Mouse (Mus musculus) retina, embryonic 14.5 days (tissue): ENCODE results near the gene Tlcd1.

Experiments
- DNase-seq: peaks from one replicate; pipeline ENCODE4 v3.0.0-alpha.2; 2015; ENCODE audit warnings: low spot score

The Tlcd1 gene

DNA sequence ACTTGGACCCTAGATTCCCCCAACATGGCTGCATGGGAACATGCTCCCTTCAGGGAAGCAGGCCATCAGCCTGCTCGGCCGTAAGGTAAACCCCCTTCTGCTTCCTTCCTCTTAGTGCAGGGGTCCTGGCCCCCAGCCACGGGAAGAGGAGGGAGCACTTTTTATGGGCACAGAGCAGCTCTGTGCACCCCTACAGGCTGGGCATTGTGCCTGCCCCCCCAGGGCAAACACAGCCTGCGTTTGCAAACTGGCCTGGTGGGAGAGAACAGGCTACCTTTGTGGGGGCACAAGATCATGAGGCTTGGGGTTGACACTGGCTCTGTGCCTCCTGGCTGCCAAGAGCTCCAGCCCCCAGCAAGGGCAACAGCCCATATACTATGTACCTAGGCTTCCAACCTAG, 14.5 kb upstream of the Tlcd1 start:
- no peak for DNase-seq

DNA sequence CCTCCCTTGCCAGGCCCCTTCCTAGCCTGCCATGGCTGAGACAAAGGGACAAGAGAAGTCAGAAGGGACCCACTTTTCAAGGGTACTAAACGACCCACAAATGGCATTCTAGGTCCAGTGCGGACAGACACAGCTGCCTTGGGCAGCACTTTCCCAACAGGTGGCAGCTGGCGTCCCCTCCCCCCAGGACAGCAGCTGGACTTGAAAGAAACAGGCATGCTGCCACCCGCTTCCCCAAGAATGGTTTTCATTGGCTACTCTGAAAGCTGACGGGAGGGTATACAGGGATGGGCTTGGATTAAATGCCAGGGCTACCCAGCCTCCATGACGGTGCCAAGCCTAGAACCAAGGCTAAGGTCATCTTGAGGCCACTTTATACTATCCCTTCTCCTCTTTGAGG, 14.0 kb upstream of the Tlcd1 start:
- DNase-seq, result no peak

- DNase-seq, result no peak
Measured at GRCm38 (mm10) chr11:78163045-78163444, 13.5 kb upstream of the Tlcd1 start.

DNA sequence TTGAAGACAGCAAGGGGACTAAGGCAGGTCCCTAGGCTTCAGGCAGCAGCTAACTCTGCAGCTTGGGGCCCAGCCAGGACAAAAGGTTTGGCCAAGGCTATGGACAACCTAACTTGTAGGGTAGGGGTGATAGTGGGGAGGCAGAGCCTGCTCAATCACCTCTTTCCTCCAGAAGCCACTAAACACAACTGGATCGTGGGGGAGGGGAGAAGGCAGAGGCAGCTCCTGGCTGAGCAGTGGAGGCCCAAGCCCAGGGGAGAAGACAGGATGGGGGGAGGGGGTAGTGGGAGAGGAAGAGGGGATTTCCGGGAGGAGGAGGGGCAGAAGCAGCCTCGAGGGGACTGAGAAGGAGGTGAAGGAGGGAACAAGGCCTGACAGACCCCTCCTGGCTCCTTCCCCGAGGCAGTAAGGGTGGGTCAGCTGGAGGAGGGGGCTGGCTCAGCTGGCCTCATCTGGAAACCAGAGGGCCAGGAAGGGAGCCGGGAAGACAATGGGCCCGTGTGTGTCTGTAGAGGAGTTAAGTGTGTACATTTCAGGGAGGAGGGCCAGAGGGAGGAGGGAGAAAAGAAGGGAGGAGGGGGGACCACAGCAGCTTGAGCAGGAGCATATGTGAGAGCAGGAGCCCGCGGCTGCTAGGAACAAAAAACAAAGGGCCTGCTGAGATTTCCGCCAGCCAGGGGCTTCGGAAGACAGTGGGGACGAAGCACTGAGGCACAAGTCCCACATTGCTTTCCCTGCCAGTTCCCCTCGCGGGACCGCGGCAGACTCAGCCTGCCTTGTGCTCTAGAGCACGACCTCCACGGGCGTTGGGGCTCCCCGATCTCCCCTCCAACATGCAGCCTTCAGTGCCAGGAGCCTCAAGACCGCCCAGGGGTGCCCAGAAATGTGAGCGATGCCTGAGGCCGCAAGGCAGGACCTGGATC, 12.6 kb upstream of the Tlcd1 start:
- peak; percentile 82 for DNase-seq

DNA sequence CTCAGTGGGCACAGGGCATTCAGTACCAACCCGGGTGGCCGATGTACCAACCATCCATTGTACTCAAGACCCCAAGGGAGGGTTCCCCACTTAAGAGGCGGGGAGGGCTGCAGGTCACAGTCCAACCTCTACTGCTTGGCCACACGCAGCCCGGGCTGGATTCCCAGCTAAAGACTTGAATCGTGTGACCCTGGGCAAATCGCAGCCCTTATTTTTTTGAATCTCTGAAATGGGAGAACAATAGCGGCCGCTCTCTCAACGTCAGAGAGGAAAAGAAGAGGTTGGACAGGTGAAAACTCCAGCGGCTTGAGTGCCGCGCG, 11.9 kb upstream of the Tlcd1 start:
- DNase-seq, result no peak

- peak; percentile 92 for DNase-seq
Measured at GRCm38 (mm10) chr11:78164924-78165760, 11.4 kb upstream of the Tlcd1 start, which contains the start of gene Traf4. TSS of gene Traf4 (minus strand) at chr11:78165589.

GRCm38 (mm10) chr11:78165761-78166109, 10.8 kb upstream of the Tlcd1 start:
- no peak for DNase-seq

- DNase-seq, result no peak
Measured at GRCm38 (mm10) chr11:78166161-78166560, 10.3 kb upstream of the Tlcd1 start.

DNA sequence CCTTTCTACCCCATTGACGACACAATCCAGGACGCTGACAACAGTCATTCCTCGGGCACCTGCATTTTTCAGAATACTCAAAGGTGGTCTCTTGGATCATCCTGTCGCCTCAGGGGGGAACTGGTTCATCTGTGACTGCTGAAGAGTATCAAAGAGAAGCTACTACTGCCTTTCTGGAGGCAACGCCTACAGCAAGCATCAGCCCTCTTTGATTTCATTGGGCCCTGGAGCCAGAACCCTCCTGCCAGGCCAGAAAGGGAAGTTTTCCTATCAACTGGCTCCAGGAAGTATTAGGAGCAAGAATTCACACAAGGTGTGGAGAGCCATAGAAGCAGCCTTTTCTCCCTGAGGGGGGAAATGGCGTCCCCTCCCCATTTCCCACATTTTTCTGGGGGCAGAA, 9.9 kb upstream of the Tlcd1 start:
- DNase-seq, result no peak

DNA sequence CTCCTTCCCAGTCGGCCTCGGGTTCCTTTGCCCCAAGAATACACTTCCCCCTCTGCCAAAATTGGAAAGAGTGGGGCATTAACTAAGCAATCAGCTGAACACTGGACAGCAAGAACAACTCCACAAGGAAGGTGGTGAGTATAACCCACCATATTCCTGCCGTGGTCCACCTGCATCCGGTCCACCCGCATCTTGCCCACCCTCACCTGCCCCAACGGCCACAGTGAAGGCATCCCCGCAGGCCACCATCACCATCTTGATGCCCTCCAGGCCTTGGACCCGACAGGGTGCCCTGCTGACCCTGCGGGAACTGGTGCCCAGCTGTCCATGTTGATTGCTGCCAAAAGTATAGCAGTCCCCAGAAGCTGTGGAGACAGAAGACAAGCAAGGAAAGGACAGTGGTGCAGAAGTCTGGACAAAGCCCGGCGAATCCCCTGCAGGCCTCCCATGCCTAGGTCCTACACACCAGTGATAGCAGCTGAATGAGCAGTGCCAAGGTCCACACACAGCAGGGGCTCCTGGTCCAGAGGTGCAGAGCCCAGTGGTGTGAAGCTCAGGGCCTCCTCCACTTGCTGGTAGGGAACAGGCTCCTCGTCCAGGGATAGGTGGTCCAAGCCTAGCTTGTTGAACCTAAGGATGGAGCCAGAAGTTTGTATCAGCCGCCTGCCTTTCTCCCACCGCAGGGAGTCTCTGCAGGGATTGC, 9.1 kb upstream of the Tlcd1 start:
- no peak for DNase-seq

- DNase-seq, result no peak
Measured at GRCm38 (mm10) chr11:78168541-78169468, 7.7 kb upstream of the Tlcd1 start.

GRCm38 (mm10) chr11:78170306-78170705, 6.2 kb upstream of the Tlcd1 start:
- DNase-seq, result no peak

GRCm38 (mm10) chr11:78171328-78171727, 5.2 kb upstream of the Tlcd1 start:
- DNase-seq, result no peak

GRCm38 (mm10) chr11:78172034-78172747, 4.3 kb upstream of the Tlcd1 start:
- peak; percentile 45 for DNase-seq

- DNase-seq, result no peak
Measured at GRCm38 (mm10) chr11:78172748-78173383, 3.6 kb upstream of the Tlcd1 start.

DNA sequence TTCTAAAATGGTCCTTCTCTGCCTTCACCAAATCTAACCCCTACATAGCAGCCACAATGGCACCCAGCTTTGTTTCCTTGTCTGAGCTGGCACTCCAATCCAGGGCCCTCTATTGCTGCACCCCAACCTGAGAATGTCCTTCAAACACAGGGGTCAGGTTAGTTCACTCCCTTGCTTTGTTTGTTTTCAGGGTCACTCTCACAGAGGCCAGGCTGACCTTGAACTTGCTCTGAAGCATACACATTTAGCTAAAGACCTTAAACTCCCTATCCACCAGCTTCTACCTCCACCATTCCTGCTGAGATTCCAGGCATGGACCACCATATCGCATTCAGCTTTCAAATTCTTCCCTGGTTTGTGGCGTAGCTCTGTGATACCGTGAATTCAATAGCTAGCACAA, 2.0 kb upstream of the Tlcd1 start:
- no peak for DNase-seq

DNA sequence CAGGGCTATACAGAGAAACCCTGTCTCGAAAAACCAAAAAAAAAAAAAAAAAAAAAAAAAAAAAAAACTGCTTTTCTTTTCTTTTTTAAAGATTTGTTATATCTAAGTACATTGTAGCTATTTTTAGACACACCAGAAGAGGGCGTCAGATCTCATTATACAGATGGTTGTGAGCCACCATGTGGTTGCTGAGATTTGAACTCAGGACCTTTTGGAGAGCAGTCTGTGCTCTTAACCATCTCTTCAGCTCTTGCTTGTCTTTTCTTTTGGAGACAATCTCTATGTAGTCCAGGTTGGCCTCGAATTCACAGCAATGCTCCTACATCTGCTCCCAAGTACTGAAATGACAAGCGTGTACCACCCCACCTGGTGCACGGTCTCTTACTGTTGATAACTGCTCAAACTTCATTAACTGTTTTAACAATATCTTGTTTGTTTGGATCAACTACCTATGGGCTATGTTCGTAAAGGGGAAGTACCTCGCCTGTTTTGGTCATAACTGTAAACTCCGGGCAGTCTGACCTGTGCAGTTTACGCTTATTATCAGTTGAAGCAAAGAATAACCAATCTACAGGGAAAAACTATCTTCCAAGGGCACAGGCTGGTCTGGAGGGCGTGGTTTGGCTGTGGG, 625 bp upstream of the Tlcd1 start:
- DNase-seq, result peak; percentile 50

GRCm38 (mm10) chr11:78176905-78177331, 407 bp downstream of the Tlcd1 start:
- DNase-seq, result no peak

DNA sequence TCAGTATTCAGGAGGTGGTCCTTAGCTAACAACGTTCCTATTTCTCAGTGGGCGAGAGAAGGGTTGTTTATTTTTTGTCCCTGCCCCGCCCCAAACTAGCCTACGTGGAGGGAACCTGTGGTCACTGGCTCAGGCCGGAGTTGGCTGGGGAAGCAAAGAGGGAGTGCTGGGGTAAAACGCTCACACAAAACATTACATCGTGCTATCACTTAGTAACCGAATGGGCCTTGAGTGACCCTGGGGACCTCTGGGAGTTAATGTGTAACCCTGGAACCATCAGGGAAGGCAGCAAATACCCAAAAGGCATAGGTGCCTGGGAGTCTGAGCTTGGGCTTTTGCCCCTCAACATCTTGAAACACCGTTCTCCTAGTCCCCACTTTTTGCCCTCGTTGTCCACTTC, 926 bp downstream of the Tlcd1 start:
- DNase-seq, result no peak
